Mouse (Mus musculus): ENCODE results near the gene Prdm8.

GRCm38 (mm10) chr5:98226710-98227109 lies 59.7 kb downstream of the Prdm8 start:
- TF ChIP-seq POLR2A (IDR thresholded peaks at IDR 0.05; ENCODE audit: insufficient read depth, low read length) (no peak), CTCF (IDR thresholded peaks at IDR 0.05; ENCODE audit: low read depth, low read length) (no peak)

Measured in ES-Bruce4 (cell line).